Mouse (Mus musculus): ENCODE data around the gene Stk19.
"Not testable (repeated sequence)": the region's sequence is repeated elsewhere in the genome, so short reads cannot be mapped to it uniquely, and the experiment has no call there.

The Stk19 gene

GRCm38 (mm10) chr17:34840736-34841307 is 4.1 kb upstream of the Stk19 start:
- no peak for DNase-seq (ENCODE audit: low spot score in 2 of 2)

- no peak for DNase-seq (ENCODE audit: low spot score in 2 of 2)
Observed at GRCm38 (mm10) chr17:34838785-34839184, 2.0 kb upstream of the Stk19 start.

GRCm38 (mm10) chr17:34837464-34838324 is 949 bp upstream of the Stk19 start:
- DNase-seq (ENCODE audit: low spot score in 2 of 2) = peak; percentile 11 to 30

- DNase-seq (ENCODE audit: low spot score in 2 of 2) = no peak
Observed at GRCm38 (mm10) chr17:34836155-34836855, 440 bp downstream of the Stk19 start.

GRCm38 (mm10) chr17:34830776-34831175 is 6.0 kb downstream of the Stk19 start:
- DNase-seq (ENCODE audit: low spot score in 2 of 2) = not testable (repeated sequence)

- DNase-seq (ENCODE audit: low spot score in 2 of 2) = no peak
Observed at GRCm38 (mm10) chr17:34814818-34815370, 21.9 kb downstream of the Stk19 start.

- not testable (repeated sequence) for DNase-seq (ENCODE audit: low spot score in 2 of 2)
Observed at GRCm38 (mm10) chr17:34813747-34814146, 23.0 kb downstream of the Stk19 start.

GRCm38 (mm10) chr17:34811275-34811674 is 25.5 kb downstream of the Stk19 start:
- no peak for DNase-seq (ENCODE audit: low spot score in 2 of 2)

GRCm38 (mm10) chr17:34810811-34811210 is 25.9 kb downstream of the Stk19 start:
- not testable (repeated sequence) for DNase-seq (ENCODE audit: low spot score in 2 of 2)

GRCm38 (mm10) chr17:34810411-34810810 is 26.3 kb downstream of the Stk19 start:
- DNase-seq (ENCODE audit: low spot score in 2 of 2) = not testable (repeated sequence)

- no peak for DNase-seq (ENCODE audit: low spot score in 2 of 2)
Observed at GRCm38 (mm10) chr17:34808599-34809205, 28.0 kb downstream of the Stk19 start.

GRCm38 (mm10) chr17:34807176-34807575 is 29.6 kb downstream of the Stk19 start:
- no peak for DNase-seq (ENCODE audit: low spot score in 2 of 2)

GRCm38 (mm10) chr17:34804871-34805562 is 31.7 kb downstream of the Stk19 start:
- DNase-seq (ENCODE audit: low spot score in 2 of 2) = no peak

- not testable (repeated sequence) for DNase-seq (ENCODE audit: low spot score in 2 of 2)
Observed at GRCm38 (mm10) chr17:34804301-34804700, 32.4 kb downstream of the Stk19 start, which contains the start of gene Cyp21a1. Gene Cyp21a1 (minus strand): TSS chr17:34804561.

GRCm38 (mm10) chr17:34803367-34803766 is 33.4 kb downstream of the Stk19 start:
- DNase-seq (ENCODE audit: low spot score in 2 of 2) = not testable (repeated sequence)

- DNase-seq (ENCODE audit: low spot score in 2 of 2) = not testable (repeated sequence)
Observed at GRCm38 (mm10) chr17:34802756-34803155, 34.0 kb downstream of the Stk19 start.

- DNase-seq (ENCODE audit: low spot score in 2 of 2) = not testable (repeated sequence)
Observed at GRCm38 (mm10) chr17:34800781-34801305, 35.9 kb downstream of the Stk19 start.

- DNase-seq (ENCODE audit: low spot score in 2 of 2) = no peak
Observed at GRCm38 (mm10) chr17:34799531-34799925, 37.2 kb downstream of the Stk19 start.

GRCm38 (mm10) chr17:34798866-34799530 is 37.7 kb downstream of the Stk19 start:
- no peak for DNase-seq (ENCODE audit: low spot score in 2 of 2)

GRCm38 (mm10) chr17:34798071-34798470 is 38.7 kb downstream of the Stk19 start:
- DNase-seq (ENCODE audit: low spot score in 2 of 2) = not testable (repeated sequence)

Data from heart, adult 9 months (tissue).